Mouse (Mus musculus) c-Kit-positive CD71-negative TER-119-negative erythroid progenitor cells, embryonic 14.5 days (primary cell): ENCODE measurements around the gene Kdsr.
A peak's percentile ranks its signal among the peaks of the same experiment; 100 is the strongest.

Experiments used
- DNase-seq: peaks from one replicate; pipeline ENCODE4 v3.0.0-alpha.2; 2013; ENCODE audit warnings: low read depth

The Kdsr gene

GRCm38 (mm10) chr1:106759572-106760435, at the start of gene Kdsr:
Gene Kdsr, minus strand, starts transcription at chr1:106759727.
- DNase-seq: peak; percentile 94

GRCm38 (mm10) chr1:106799931-106800330, 40.4 kb upstream of the Kdsr start:
- no peak for DNase-seq

- DNase-seq: no peak
Measured at GRCm38 (mm10) chr1:106799406-106799805, 39.9 kb upstream of the Kdsr start.

GRCm38 (mm10) chr1:106796987-106797779, 37.7 kb upstream of the Kdsr start:
- no peak for DNase-seq

- peak; percentile 96 for DNase-seq
Measured at GRCm38 (mm10) chr1:106796542-106796924, 37.0 kb upstream of the Kdsr start, which contains the start of gene Vps4b. Gene Vps4b, minus strand, starts transcription at chr1:106796728.

- peak; percentile 34 for DNase-seq
Measured at GRCm38 (mm10) chr1:106795634-106796541, 36.4 kb upstream of the Kdsr start.

GRCm38 (mm10) chr1:106774896-106775295, 15.4 kb upstream of the Kdsr start:
- no peak for DNase-seq

- DNase-seq: no peak
Measured at GRCm38 (mm10) chr1:106774092-106774491, 14.6 kb upstream of the Kdsr start.

GRCm38 (mm10) chr1:106768773-106769172, 9.2 kb upstream of the Kdsr start:
- DNase-seq: no peak

GRCm38 (mm10) chr1:106765771-106766170, 6.2 kb upstream of the Kdsr start:
- DNase-seq: no peak

- no peak for DNase-seq
Measured at GRCm38 (mm10) chr1:106764846-106765245, 5.3 kb upstream of the Kdsr start.

GRCm38 (mm10) chr1:106764281-106764680, 4.8 kb upstream of the Kdsr start:
- DNase-seq: no peak

GRCm38 (mm10) chr1:106760750-106761149, 1.2 kb upstream of the Kdsr start:
- no peak for DNase-seq

- DNase-seq: peak; percentile 25
Measured at GRCm38 (mm10) chr1:106758734-106759571, 574 bp downstream of the Kdsr start.

- DNase-seq: no peak
Measured at GRCm38 (mm10) chr1:106756633-106757032, 2.9 kb downstream of the Kdsr start.

GRCm38 (mm10) chr1:106752013-106752412, 7.5 kb downstream of the Kdsr start:
- DNase-seq: no peak

GRCm38 (mm10) chr1:106750656-106751055, 8.9 kb downstream of the Kdsr start:
- no peak for DNase-seq

GRCm38 (mm10) chr1:106748555-106749315, 10.8 kb downstream of the Kdsr start:
- DNase-seq: no peak

- DNase-seq: no peak
Measured at GRCm38 (mm10) chr1:106742980-106743379, 16.5 kb downstream of the Kdsr start.

- DNase-seq: no peak
Measured at GRCm38 (mm10) chr1:106740735-106741134, 18.8 kb downstream of the Kdsr start.
